Mouse (Mus musculus) liver, adult 2 months (tissue): ENCODE data around the gene Prr14l. TPM values are rescaled to one million over a fixed set of nuclear protein-coding genes. Genes with fewer than 3 reads are reported as not detected.
"Not testable (repeated sequence)": the region's sequence is repeated elsewhere in the genome, so short reads cannot be mapped to it uniquely, and the experiment has no call there.

Experiments used
- DNase-seq: peaks from one replicate; pipeline ENCODE4 v3.0.0-alpha.2; 2011; ENCODE audit warnings: low read depth, low spot score; ENCODE audit errors: extremely low read depth
- H3K27ac ChIP-seq: fragments of 200-500 bp; replicated peaks from 2 replicates; pipeline ENCODE4 v1.5.1; 2012; ENCODE audit warnings: low read depth, mild to moderate bottlenecking, control low read depth, inconsistent platforms, low read length; ENCODE audit not compliant: insufficient read depth
- H3K27me3 ChIP-seq: fragments of 200-500 bp; 2 replicates; pipeline ENCODE4 v1.6.1; 2012; ENCODE audit warnings: mild to moderate bottlenecking, moderate library complexity, low read length, inconsistent platforms; ENCODE audit not compliant: control insufficient read depth, insufficient read depth
- H3K36me3 ChIP-seq: fragments of 200-500 bp; 2 replicates; pipeline ENCODE4 v1.6.1; 2012; ENCODE audit warnings: low read length, inconsistent platforms; ENCODE audit not compliant: control insufficient read depth, insufficient read depth
- H3K4me1 ChIP-seq: fragments of 200-500 bp; 2 replicates; pipeline ENCODE4 v1.6.1; 2011; ENCODE audit warnings: low read length; ENCODE audit not compliant: control insufficient read depth, insufficient read depth
- H3K4me3 ChIP-seq: fragments of 200-500 bp; 2 replicates; pipeline ENCODE4 v1.5.1; 2011; ENCODE audit warnings: low read depth, mild to moderate bottlenecking, control low read depth, low read length, moderate library complexity; ENCODE audit not compliant: insufficient read depth
- H3K79me2 ChIP-seq: fragments of 200-500 bp; 2 replicates; pipeline ENCODE4 v1.6.1; 2012; ENCODE audit warnings: inconsistent platforms, mild to moderate bottlenecking, low read length, moderate library complexity; ENCODE audit not compliant: control insufficient read depth, insufficient read depth
- H3K9ac ChIP-seq: fragments of 200-500 bp; 2 replicates; pipeline ENCODE4 v1.6.1; 2012; ENCODE audit warnings: low read depth, mild to moderate bottlenecking, control low read depth, inconsistent platforms, low read length
- CTCF ChIP-seq: fragments of 200-500 bp; IDR thresholded peaks from 2 replicates; pipeline ENCODE4 v1.5.1; 2011; ENCODE audit warnings: low read depth, low read length, control low read depth
- POLR2A ChIP-seq: fragments of 200-500 bp; IDR thresholded peaks from 2 replicates; pipeline ENCODE4 v1.6.1; 2011; ENCODE audit warnings: low read length, control low read depth; ENCODE audit not compliant: insufficient read depth; ENCODE audit errors: extremely low read depth
- WGBS: fragments of 180-500 bp; shearing (Covaris S2); methylation state at CpG from one replicate; pipeline ENCODE4 v1.1.7; 2018; 5-methylcytosine and 5-hydroxymethylcytosine counted together
- polyA plus RNA-seq: library from polyadenylated mRNA; depleted of rRNA; stranded (reverse); fragments of >200 nt; gene quantifications from 2 replicates; pipeline ENCODE4 v1.2.3, GENCODE M21; 2012
- total RNA-seq: library from RNA; depleted of rRNA; stranded (reverse); fragments of >200 nt; gene quantifications from 2 replicates; pipeline ENCODE4 v1.2.3, GENCODE M21; 2014

Gene Prr14l
- total and polyA plus RNA-seq, 2 experiments: 8.7 to 10.0 TPM

DNA sequence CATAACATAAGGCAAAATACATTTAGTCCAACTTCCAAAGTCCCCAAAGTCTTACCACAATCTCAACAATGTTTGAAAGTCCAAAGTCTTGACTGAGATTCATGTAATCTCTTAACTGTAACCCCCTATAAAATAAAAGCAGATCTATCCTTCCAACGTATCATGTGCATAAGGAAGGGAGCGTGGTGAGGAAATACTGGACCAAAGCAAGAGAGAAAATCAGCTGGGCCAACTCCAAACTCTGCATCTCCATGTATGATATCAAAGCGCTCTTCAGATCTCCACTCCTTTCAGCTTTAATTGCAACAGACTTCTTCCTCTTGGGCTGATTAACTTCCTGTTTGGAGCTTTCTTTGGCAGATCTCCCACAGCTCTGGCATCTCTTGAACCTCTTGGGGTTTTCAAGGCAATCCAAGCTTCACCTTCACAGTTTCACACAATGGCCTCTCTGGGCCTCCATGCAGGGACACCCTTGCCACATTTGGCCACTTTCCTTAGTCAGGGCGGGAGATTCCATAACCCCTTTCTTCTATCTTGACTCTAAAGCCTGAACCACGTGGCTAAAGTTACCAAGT is 92.4 kb downstream of the Prr14l start:
- peak; percentile 38 for DNase-seq
- no peak overlapping the region for H3K27ac ChIP-seq

GRCm38 (mm10) chr5:32760787-32761186 is 93.3 kb downstream of the Prr14l start:
- 56% methylated on average over 3 of the region's 3 CpGs for WGBS
- H3K4me1 ChIP-seq: peaks cover 5% of the 10 kb centered on the region; the same call in 1 of the 2 replicates
- peaks cover 15% of the 10 kb centered on the region; the same call in 1 of the 2 replicates for H3K36me3 ChIP-seq
- TF ChIP-seq POLR2A: no peak
- TF ChIP-seq CTCF: no peak
- H3K27ac ChIP-seq: no peak overlapping the region
- DNase-seq: peak; percentile 33
- no peak overlapping the region for H3K9ac ChIP-seq
- H3K79me2 ChIP-seq: peaks cover 8% of the 10 kb centered on the region; the same call in 1 of the 2 replicates
- H3K4me3 ChIP-seq: no peak overlapping the region
- no peaks in the 10 kb centered on the region for H3K27me3 ChIP-seq

More for the DNA sequence above, 92.4 kb downstream of the Prr14l start:
- WGBS: 82% methylated on average over 5 of the region's 5 CpGs
- Histone ChIP-seq H3K4me3 (no peak overlapping the region), H3K79me2 (peaks cover 6% of the 10 kb centered on the region; the same call in 1 of the 2 replicates), H3K4me1 (peaks cover 5% of the 10 kb centered on the region; the same call in 1 of the 2 replicates), H3K36me3 (peaks cover 15% of the 10 kb centered on the region; the same call in 1 of the 2 replicates), H3K27me3 (no peaks in the 10 kb centered on the region), H3K9ac (no peak overlapping the region)
- TF ChIP-seq POLR2A: no peak
- no peak for TF ChIP-seq CTCF

DNA sequence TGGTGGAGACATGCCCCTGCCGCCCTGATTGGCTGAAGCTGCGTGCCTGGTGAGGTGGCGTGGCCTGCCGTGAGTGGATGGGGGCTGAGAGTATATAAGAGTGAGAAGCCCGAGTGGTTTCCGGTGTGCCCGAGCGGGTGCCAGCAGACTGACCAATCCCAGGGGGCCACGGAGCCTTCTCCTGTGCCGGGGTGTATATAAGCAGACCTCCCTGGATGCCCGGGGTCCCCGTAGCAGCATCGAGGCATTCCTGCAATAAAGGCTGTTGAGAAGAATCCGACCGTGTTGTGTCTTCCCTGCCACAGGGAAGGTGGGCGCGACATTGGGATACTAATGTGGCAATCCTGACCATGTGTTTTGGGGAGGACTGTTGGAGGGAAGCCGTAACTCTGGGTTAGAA is 93.7 kb downstream of the Prr14l start:
- H3K27me3 ChIP-seq, H3K27ac ChIP-seq, H3K9ac ChIP-seq, H3K79me2 ChIP-seq, H3K4me1 ChIP-seq, DNase-seq, H3K4me3 ChIP-seq: not testable (repeated sequence)
- peaks cover 15% of the 10 kb centered on the region; the same call in 1 of the 2 replicates for H3K36me3 ChIP-seq
- 97% methylated on average over 18 of the region's 18 CpGs for WGBS

GRCm38 (mm10) chr5:32759662-32760061 is 94.4 kb downstream of the Prr14l start:
- Histone ChIP-seq H3K4me1 (peaks cover 5% of the 10 kb centered on the region; the same call in 1 of the 2 replicates), H3K27ac (no peak overlapping the region), H3K27me3 (no peaks in the 10 kb centered on the region), H3K9ac (no peak overlapping the region), H3K36me3 (peaks cover 13% of the 10 kb centered on the region; the same call in 1 of the 2 replicates), H3K4me3 (no peak overlapping the region), H3K79me2 (peaks cover 5% of the 10 kb centered on the region; the same call in 1 of the 2 replicates)
- TF ChIP-seq CTCF: no peak
- no peak for TF ChIP-seq POLR2A
- 90% methylated on average over 2 of the region's 2 CpGs for WGBS
- DNase-seq: no peak

DNA sequence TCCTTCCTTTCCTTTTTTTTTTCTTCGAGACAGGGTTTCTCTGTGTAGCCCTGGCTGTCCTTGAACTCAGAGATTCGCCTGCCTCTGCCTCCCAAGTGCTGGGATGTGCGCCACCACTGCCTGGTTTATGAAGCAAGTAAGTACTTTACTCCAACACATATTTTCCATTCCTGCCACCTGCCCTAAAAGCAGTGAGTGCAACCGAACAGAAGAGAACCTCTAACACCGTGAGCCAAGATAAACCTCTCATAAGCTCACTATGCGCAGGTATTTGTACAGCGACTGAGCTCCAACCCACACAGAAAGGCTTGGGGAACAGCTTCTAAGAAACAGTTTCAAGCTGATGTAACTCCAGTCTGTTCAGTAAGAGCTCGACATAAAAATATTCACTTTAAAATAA is 97.9 kb downstream of the Prr14l start:
- H3K36me3 ChIP-seq: no peaks in the 10 kb centered on the region
- no peaks in the 10 kb centered on the region for H3K27me3 ChIP-seq
- no peak for DNase-seq
- no peak overlapping the region for H3K4me3 ChIP-seq
- no peak overlapping the region for H3K27ac ChIP-seq
- H3K79me2 ChIP-seq: peaks cover 7% of the 10 kb centered on the region; the same call in 1 of the 2 replicates
- no peak overlapping the region for H3K9ac ChIP-seq
- no peak for TF ChIP-seq CTCF
- no peak for TF ChIP-seq POLR2A
- WGBS: 90% methylated on average over 8 of the region's 8 CpGs
- no peaks in the 10 kb centered on the region for H3K4me1 ChIP-seq

- TF ChIP-seq CTCF (no peak), POLR2A (no peak)
- Histone ChIP-seq H3K36me3 (no peaks in the 10 kb centered on the region), H3K4me1 (no peaks in the 10 kb centered on the region), H3K79me2 (peaks cover 5% of the 10 kb centered on the region; the same call in 1 of the 2 replicates), H3K27ac (no peak overlapping the region), H3K27me3 (no peaks in the 10 kb centered on the region), H3K4me3 (no peak overlapping the region), H3K9ac (no peak overlapping the region)
- WGBS: 71% methylated on average over 2 of the region's 2 CpGs
- no peak for DNase-seq
These were observed 102.3 kb downstream of the Prr14l start for GRCm38 (mm10) chr5:32751736-32752135.
